Mouse (Mus musculus) layer of hippocampus, postnatal 10 days (tissue): ENCODE measurements around the gene Mtmr1. TPM values are rescaled to one million over a fixed set of nuclear protein-coding genes. Genes with fewer than 3 reads are reported as not detected.

Source experiments
- DNase-seq, 2 experiments: peaks; one replicate each; pipeline ENCODE4 v3.0.0; 2021; ENCODE audit warnings: low spot score in 2 of 2
- total RNA-seq, 2 experiments: library from RNA; stranded (reverse); gene quantifications; 2 replicates each; pipeline ENCODE4 v1.2.3; 2021

Mtmr1 gene
- total RNA-seq, 2 experiments from 2014 or later: 34.6 to 38.3 TPM

DNA sequence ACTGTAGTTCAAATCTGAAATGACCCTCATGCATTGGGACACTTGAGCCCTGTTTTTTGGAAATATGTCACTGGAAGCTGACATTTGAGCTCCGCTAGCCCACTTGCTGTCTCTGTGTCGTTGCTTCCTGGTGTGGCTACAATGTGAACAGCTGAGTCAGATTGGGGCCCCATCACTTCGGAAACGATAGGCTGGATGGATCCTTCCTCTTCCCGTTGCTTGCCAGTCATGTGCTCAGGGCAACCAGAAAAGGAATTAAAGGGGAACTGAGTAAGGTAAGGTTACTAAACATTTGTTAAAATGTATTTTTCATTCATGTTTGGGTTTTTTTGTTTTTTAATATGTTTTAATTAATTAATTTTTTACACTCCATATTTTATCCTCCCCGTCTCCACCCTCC, 74.9 kb downstream of the Mtmr1 start:
- no peak for DNase-seq

DNA sequence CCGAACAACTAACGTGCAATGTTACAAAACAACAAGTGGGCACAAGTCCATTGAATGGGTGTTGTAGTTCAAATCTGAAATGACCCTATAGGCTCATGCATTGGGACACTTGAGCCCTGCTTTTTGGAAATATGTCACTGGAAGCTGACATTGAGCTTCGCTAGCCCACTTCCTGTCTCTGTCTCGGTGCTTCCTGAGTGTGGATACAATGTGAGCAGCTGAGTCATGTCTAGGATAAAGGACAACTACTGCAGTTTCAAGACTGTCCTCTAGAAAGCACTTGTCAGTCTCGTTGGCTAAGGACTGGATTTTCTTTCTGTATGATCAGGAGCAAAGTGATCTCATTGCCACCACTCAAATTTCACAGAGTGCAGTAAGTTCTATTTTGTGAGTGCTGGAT, 78.4 kb downstream of the Mtmr1 start:
- DNase-seq: no peak

- DNase-seq: no peak
Measured at GRCm38 (mm10) chrX:71456078-71456737, 91.6 kb downstream of the Mtmr1 start.

- no peak for DNase-seq
Measured at GRCm38 (mm10) chrX:71464138-71464826, 99.7 kb downstream of the Mtmr1 start.

- no peak for DNase-seq
Measured at GRCm38 (mm10) chrX:71465417-71465816, 100.9 kb downstream of the Mtmr1 start.

GRCm38 (mm10) chrX:71467491-71467890, 102.9 kb downstream of the Mtmr1 start:
- no peak for DNase-seq

Other genes starting within 250 kb of the Mtmr1 start
- gene Mtm1, start 154.0 kb upstream of the Mtmr1 start, total RNA-seq: 1 to 10 TPM; 4.3 to 4.7 TPM
- 10 to 100 TPM; 67.3 to 70.6 TPM for gene Cd99l2, start 128.1 kb downstream of the Mtmr1 start, total RNA-seq
- 10 to 100 TPM; 67.6 to 79.7 TPM for gene Hmgb3, start 191.2 kb downstream of the Mtmr1 start, total RNA-seq